Mouse (Mus musculus): ENCODE data around the gene Cma1. TPM values are rescaled to one million over a fixed set of nuclear protein-coding genes. Genes with fewer than 3 reads are reported as not detected.
"Not testable (repeated sequence)": the region's sequence is repeated elsewhere in the genome, so short reads cannot be mapped to it uniquely, and the experiment has no call there.

Gene Cma1
- polyA plus RNA-seq (2014; fragmentation: Nextera tagmentation; extraction: Ambion mirVana) = 129 and 233 TPM in 2 replicates

GRCm38 (mm10) chr14:55944575-55944974 is at the start of gene Cma1:
Gene Cma1 (minus strand): TSS chr14:55944675.
- Histone ChIP-seq H3K9me3 (ENCODE audit: control insufficient read depth, low read length) (no peaks in the 10 kb centered on the region), H3K9ac (ENCODE audit: low read depth, low read length) (no peak within 1 kb of the TSS), H3K27me3 (replicated peaks; ENCODE audit: control insufficient read depth, insufficient read depth, low read length) (no peaks in the 10 kb centered on the region), H3K4me1 (ENCODE audit: control insufficient read depth, insufficient read depth, low read length) (no peaks in the 10 kb centered on the region), H3K4me2 (ENCODE audit: low read depth, low read length) (no peak within 1 kb of the TSS), H3K4me3 (ENCODE audit: low read depth, low read length) (no peak within 1 kb of the TSS), H3K36me3 (ENCODE audit: control insufficient read depth, insufficient read depth, low read length) (no peaks in the 10 kb centered on the region), H3K27ac (replicated peaks; ENCODE audit: low read depth, low read length) (no peak within 1 kb of the TSS)
- ATAC-seq (ENCODE audit: low read depth) (no peak), DNase-seq (ENCODE audit: low spot score) (no peak)
- WGBS = 78% methylated on average over 4 of the region's 4 CpGs

GRCm38 (mm10) chr14:55987464-55987863 is 43.0 kb upstream of the Cma1 start:
- H3K27me3 ChIP-seq (replicated peaks; ENCODE audit: control insufficient read depth, insufficient read depth, low read length); H3K4me3 ChIP-seq (ENCODE audit: low read depth, low read length); DNase-seq (ENCODE audit: low spot score); H3K4me1 ChIP-seq (ENCODE audit: control insufficient read depth, insufficient read depth, low read length); H3K4me2 ChIP-seq (ENCODE audit: low read depth, low read length); H3K27ac ChIP-seq (replicated peaks; ENCODE audit: low read depth, low read length); ATAC-seq (ENCODE audit: low read depth); H3K9ac ChIP-seq (ENCODE audit: low read depth, low read length); H3K9me3 ChIP-seq (ENCODE audit: control insufficient read depth, low read length); H3K36me3 ChIP-seq (ENCODE audit: control insufficient read depth, insufficient read depth, low read length): not testable (repeated sequence)
- 89% methylated on average over 1 of the region's 3 CpGs for WGBS

- H3K27me3 ChIP-seq (replicated peaks; ENCODE audit: control insufficient read depth, insufficient read depth, low read length); H3K4me1 ChIP-seq (ENCODE audit: control insufficient read depth, insufficient read depth, low read length); ATAC-seq (ENCODE audit: low read depth); H3K36me3 ChIP-seq (ENCODE audit: control insufficient read depth, insufficient read depth, low read length); H3K27ac ChIP-seq (replicated peaks; ENCODE audit: low read depth, low read length); H3K9ac ChIP-seq (ENCODE audit: low read depth, low read length); H3K9me3 ChIP-seq (ENCODE audit: control insufficient read depth, low read length); H3K4me3 ChIP-seq (ENCODE audit: low read depth, low read length); H3K4me2 ChIP-seq (ENCODE audit: low read depth, low read length): not testable (repeated sequence)
- peak; percentile 11 for DNase-seq (ENCODE audit: low spot score)
- WGBS = 41% methylated on average over 2 of the region's 2 CpGs
Measured at GRCm38 (mm10) chr14:55963900-55964299, 19.4 kb upstream of the Cma1 start.

- ATAC-seq (ENCODE audit: low read depth) = no peak
- Histone ChIP-seq H3K9ac (ENCODE audit: low read depth, low read length) (no peak overlapping the region), H3K36me3 (ENCODE audit: control insufficient read depth, insufficient read depth, low read length) (no peaks in the 10 kb centered on the region), H3K4me3 (ENCODE audit: low read depth, low read length) (no peak overlapping the region), H3K27me3 (replicated peaks; ENCODE audit: control insufficient read depth, insufficient read depth, low read length) (no peaks in the 10 kb centered on the region), H3K9me3 (ENCODE audit: control insufficient read depth, low read length) (no peaks in the 10 kb centered on the region), H3K4me1 (ENCODE audit: control insufficient read depth, insufficient read depth, low read length) (no peaks in the 10 kb centered on the region), H3K27ac (replicated peaks; ENCODE audit: low read depth, low read length) (no peak overlapping the region), H3K4me2 (ENCODE audit: low read depth, low read length) (no peak overlapping the region)
- WGBS = 4% methylated on average over 1 of the region's 1 CpGs
- DNase-seq (ENCODE audit: low spot score) = peak; percentile 16
Measured at GRCm38 (mm10) chr14:55963263-55963662, 18.8 kb upstream of the Cma1 start.

- no peak for DNase-seq (ENCODE audit: low spot score)
Measured at GRCm38 (mm10) chr14:55950346-55951030, 6.0 kb upstream of the Cma1 start, which contains the start of gene Cma2. Gene Cma2 (plus strand): TSS chr14:55950980.

GRCm38 (mm10) chr14:55946269-55946969 is 1.9 kb upstream of the Cma1 start:
- H3K9ac ChIP-seq (ENCODE audit: low read depth, low read length) = no peak overlapping the region
- no peak overlapping the region for H3K4me2 ChIP-seq (ENCODE audit: low read depth, low read length)
- H3K9me3 ChIP-seq (ENCODE audit: control insufficient read depth, low read length) = no peaks in the 10 kb centered on the region
- no peak overlapping the region for H3K4me3 ChIP-seq (ENCODE audit: low read depth, low read length)
- H3K36me3 ChIP-seq (ENCODE audit: control insufficient read depth, insufficient read depth, low read length) = no peaks in the 10 kb centered on the region
- DNase-seq (ENCODE audit: low spot score) (no peak), ATAC-seq (ENCODE audit: low read depth) (no peak)
- H3K27ac ChIP-seq (replicated peaks; ENCODE audit: low read depth, low read length) = no peak overlapping the region
- no peaks in the 10 kb centered on the region for H3K4me1 ChIP-seq (ENCODE audit: control insufficient read depth, insufficient read depth, low read length)
- H3K27me3 ChIP-seq (replicated peaks; ENCODE audit: control insufficient read depth, insufficient read depth, low read length) = no peaks in the 10 kb centered on the region
- 74% methylated on average over 2 of the region's 2 CpGs for WGBS

More at GRCm38 (mm10) chr14:55950346-55951030, 6.0 kb upstream of the Cma1 start, which contains the start of gene Cma2:
- Histone ChIP-seq H3K9me3 (ENCODE audit: control insufficient read depth, low read length) (no peaks in the 10 kb centered on the region), H3K36me3 (ENCODE audit: control insufficient read depth, insufficient read depth, low read length) (no peaks in the 10 kb centered on the region), H3K27ac (replicated peaks; ENCODE audit: low read depth, low read length) (no peak within 1 kb of the TSS), H3K9ac (ENCODE audit: low read depth, low read length) (no peak within 1 kb of the TSS), H3K4me3 (ENCODE audit: low read depth, low read length) (no peak within 1 kb of the TSS), H3K27me3 (replicated peaks; ENCODE audit: control insufficient read depth, insufficient read depth, low read length) (no peaks in the 10 kb centered on the region), H3K4me1 (ENCODE audit: control insufficient read depth, insufficient read depth, low read length) (no peaks in the 10 kb centered on the region), H3K4me2 (ENCODE audit: low read depth, low read length) (no peak within 1 kb of the TSS)
- no peak for ATAC-seq (ENCODE audit: low read depth)
- WGBS = 82% methylated on average over 6 of the region's 6 CpGs

GRCm38 (mm10) chr14:55943601-55944000 is 874 bp downstream of the Cma1 start:
- ATAC-seq (ENCODE audit: low read depth) (no peak), DNase-seq (ENCODE audit: low spot score) (no peak)
- H3K4me3 ChIP-seq (ENCODE audit: low read depth, low read length) = no peak overlapping the region
- H3K27ac ChIP-seq (replicated peaks; ENCODE audit: low read depth, low read length) = no peak overlapping the region
- no peaks in the 10 kb centered on the region for H3K27me3 ChIP-seq (replicated peaks; ENCODE audit: control insufficient read depth, insufficient read depth, low read length)
- H3K36me3 ChIP-seq (ENCODE audit: control insufficient read depth, insufficient read depth, low read length) = no peaks in the 10 kb centered on the region
- 81% methylated on average over 11 of the region's 11 CpGs for WGBS
- no peak overlapping the region for H3K4me2 ChIP-seq (ENCODE audit: low read depth, low read length)
- no peaks in the 10 kb centered on the region for H3K4me1 ChIP-seq (ENCODE audit: control insufficient read depth, insufficient read depth, low read length)
- H3K9ac ChIP-seq (ENCODE audit: low read depth, low read length) = no peak overlapping the region
- no peaks in the 10 kb centered on the region for H3K9me3 ChIP-seq (ENCODE audit: control insufficient read depth, low read length)

GRCm38 (mm10) chr14:55940070-55940800 is 4.2 kb downstream of the Cma1 start:
- no peak for ATAC-seq (ENCODE audit: low read depth)
- no peak for DNase-seq (ENCODE audit: low spot score)

More at GRCm38 (mm10) chr14:55940070-55940800, 4.2 kb downstream of the Cma1 start:
- Histone ChIP-seq H3K4me1 (ENCODE audit: control insufficient read depth, insufficient read depth, low read length) (no peaks in the 10 kb centered on the region), H3K27me3 (replicated peaks; ENCODE audit: control insufficient read depth, insufficient read depth, low read length) (no peaks in the 10 kb centered on the region), H3K4me3 (ENCODE audit: low read depth, low read length) (no peak overlapping the region), H3K9ac (ENCODE audit: low read depth, low read length) (no peak overlapping the region), H3K9me3 (ENCODE audit: control insufficient read depth, low read length) (no peaks in the 10 kb centered on the region), H3K36me3 (ENCODE audit: control insufficient read depth, insufficient read depth, low read length) (no peaks in the 10 kb centered on the region), H3K27ac (replicated peaks; ENCODE audit: low read depth, low read length) (no peak overlapping the region), H3K4me2 (ENCODE audit: low read depth, low read length) (no peak overlapping the region)
- WGBS = 43% methylated on average over 7 of the region's 7 CpGs
